Mouse (Mus musculus): ENCODE results near the gene Zik1. TPM values are rescaled to one million over a fixed set of nuclear protein-coding genes. Genes with fewer than 3 reads are reported as not detected.

The Zik1 gene
- polyA plus RNA-seq (2014; fragmentation: Nextera tagmentation; extraction: Ambion mirVana): 46.8 and 53.0 TPM in 2 replicates

- H3K36me3 ChIP-seq (replicated peaks; ENCODE audit: control insufficient read depth, insufficient read depth, low read depth, low read length): peaks cover 8% of the 10 kb centered on the region
- ATAC-seq (replicated peaks; ENCODE audit: insufficient number of reproducible peaks, low FRiP score, low TSS enrichment, low read depth) (peak; percentile 98), DNase-seq (ENCODE audit: low spot score) (peak; percentile 94)
- no peak within 1 kb of the TSS for H3K27ac ChIP-seq (replicated peaks; ENCODE audit: low read depth, low read length)
- H3K4me3 ChIP-seq (ENCODE audit: low read depth, low read length): peak within 1 kb of the TSS; percentile 54
- no peaks in the 10 kb centered on the region for H3K9me3 ChIP-seq (replicated peaks; ENCODE audit: control insufficient read depth, low read length)
- peak within 1 kb of the TSS; percentile 56 for H3K4me2 ChIP-seq (ENCODE audit: low read depth, low read length)
- no peaks in the 10 kb centered on the region for H3K27me3 ChIP-seq (ENCODE audit: control insufficient read depth, insufficient read depth, low read length)
- no peaks in the 10 kb centered on the region for H3K4me1 ChIP-seq (ENCODE audit: control insufficient read depth, insufficient read depth, low read length)
- 2% methylated on average over 33 of the region's 33 CpGs for WGBS
- peak within 1 kb of the TSS; percentile 77 for H3K9ac ChIP-seq (replicated peaks; ENCODE audit: low read length)
Measured at GRCm38 (mm10) chr7:10494786-10495521, at the start of gene Zik1. Zik1 (minus strand) TSS chr7:10495394.

GRCm38 (mm10) chr7:10495578-10495977 is 384 bp upstream of the Zik1 start:
- Histone ChIP-seq H3K9me3 (replicated peaks; ENCODE audit: control insufficient read depth, low read length) (no peaks in the 10 kb centered on the region), H3K27ac (replicated peaks; ENCODE audit: low read depth, low read length) (no peak overlapping the region), H3K4me2 (ENCODE audit: low read depth, low read length) (peak overlapping the region; percentile 13; the same call in 1 of the 2 replicates), H3K9ac (replicated peaks; ENCODE audit: low read length) (no peak overlapping the region), H3K36me3 (replicated peaks; ENCODE audit: control insufficient read depth, insufficient read depth, low read depth, low read length) (peaks cover 8% of the 10 kb centered on the region), H3K27me3 (ENCODE audit: control insufficient read depth, insufficient read depth, low read length) (no peaks in the 10 kb centered on the region), H3K4me1 (ENCODE audit: control insufficient read depth, insufficient read depth, low read length) (no peaks in the 10 kb centered on the region), H3K4me3 (ENCODE audit: low read depth, low read length) (peak overlapping the region; percentile 54; the same call in 1 of the 2 replicates)
- 34% methylated on average over 6 of the region's 6 CpGs for WGBS
- no peak for ATAC-seq (replicated peaks; ENCODE audit: insufficient number of reproducible peaks, low FRiP score, low TSS enrichment, low read depth)
- DNase-seq (ENCODE audit: low spot score): no peak

GRCm38 (mm10) chr7:10480588-10481233 is 14.5 kb downstream of the Zik1 start:
- DNase-seq (ENCODE audit: low spot score): peak; percentile 27
- no peaks in the 10 kb centered on the region for H3K9me3 ChIP-seq (replicated peaks; ENCODE audit: control insufficient read depth, low read length)
- no peak overlapping the region for H3K9ac ChIP-seq (replicated peaks; ENCODE audit: low read length)
- no peak overlapping the region for H3K27ac ChIP-seq (replicated peaks; ENCODE audit: low read depth, low read length)
- no peak overlapping the region for H3K4me2 ChIP-seq (ENCODE audit: low read depth, low read length)
- ATAC-seq (replicated peaks; ENCODE audit: insufficient number of reproducible peaks, low FRiP score, low TSS enrichment, low read depth): no peak
- H3K4me1 ChIP-seq (ENCODE audit: control insufficient read depth, insufficient read depth, low read length): no peaks in the 10 kb centered on the region
- 67% methylated on average over 18 of the region's 18 CpGs for WGBS
- peak overlapping the region; percentile 8; the same call in 1 of the 2 replicates for H3K4me3 ChIP-seq (ENCODE audit: low read depth, low read length)
- H3K36me3 ChIP-seq (replicated peaks; ENCODE audit: control insufficient read depth, insufficient read depth, low read depth, low read length): no peaks in the 10 kb centered on the region
- H3K27me3 ChIP-seq (ENCODE audit: control insufficient read depth, insufficient read depth, low read length): no peaks in the 10 kb centered on the region

- H3K4me1 ChIP-seq (ENCODE audit: control insufficient read depth, insufficient read depth, low read length): no peaks in the 10 kb centered on the region
- H3K9ac ChIP-seq (replicated peaks; ENCODE audit: low read length): no peak overlapping the region
- no peak overlapping the region for H3K27ac ChIP-seq (replicated peaks; ENCODE audit: low read depth, low read length)
- ATAC-seq (replicated peaks; ENCODE audit: insufficient number of reproducible peaks, low FRiP score, low TSS enrichment, low read depth): no peak
- no peak overlapping the region for H3K4me3 ChIP-seq (ENCODE audit: low read depth, low read length)
- H3K36me3 ChIP-seq (replicated peaks; ENCODE audit: control insufficient read depth, insufficient read depth, low read depth, low read length): no peaks in the 10 kb centered on the region
- DNase-seq (ENCODE audit: low spot score): no peak
- H3K27me3 ChIP-seq (ENCODE audit: control insufficient read depth, insufficient read depth, low read length): no peaks in the 10 kb centered on the region
- no peak overlapping the region for H3K4me2 ChIP-seq (ENCODE audit: low read depth, low read length)
- H3K9me3 ChIP-seq (replicated peaks; ENCODE audit: control insufficient read depth, low read length): no peaks in the 10 kb centered on the region
Measured at GRCm38 (mm10) chr7:10479813-10480212, 15.4 kb downstream of the Zik1 start.

GRCm38 (mm10) chr7:10458166-10458565 is 37.0 kb downstream of the Zik1 start:
- Histone ChIP-seq H3K4me1 (ENCODE audit: control insufficient read depth, insufficient read depth, low read length) (no peaks in the 10 kb centered on the region), H3K36me3 (replicated peaks; ENCODE audit: control insufficient read depth, insufficient read depth, low read depth, low read length) (no peaks in the 10 kb centered on the region), H3K9me3 (replicated peaks; ENCODE audit: control insufficient read depth, low read length) (no peaks in the 10 kb centered on the region), H3K9ac (replicated peaks; ENCODE audit: low read length) (no peak overlapping the region), H3K27ac (replicated peaks; ENCODE audit: low read depth, low read length) (no peak overlapping the region), H3K27me3 (ENCODE audit: control insufficient read depth, insufficient read depth, low read length) (no peaks in the 10 kb centered on the region), H3K4me3 (ENCODE audit: low read depth, low read length) (no peak overlapping the region), H3K4me2 (ENCODE audit: low read depth, low read length) (no peak overlapping the region)
- ATAC-seq (replicated peaks; ENCODE audit: insufficient number of reproducible peaks, low FRiP score, low TSS enrichment, low read depth): no peak
- no peak for DNase-seq (ENCODE audit: low spot score)
- 62% methylated on average over 3 of the region's 3 CpGs for WGBS

- H3K4me3 ChIP-seq (ENCODE audit: low read depth, low read length): no peak within 1 kb of the TSS
- no peaks in the 10 kb centered on the region for H3K36me3 ChIP-seq (replicated peaks; ENCODE audit: control insufficient read depth, insufficient read depth, low read depth, low read length)
- H3K9ac ChIP-seq (replicated peaks; ENCODE audit: low read length): no peak within 1 kb of the TSS
- H3K4me2 ChIP-seq (ENCODE audit: low read depth, low read length): no peak within 1 kb of the TSS
- H3K4me1 ChIP-seq (ENCODE audit: control insufficient read depth, insufficient read depth, low read length): no peaks in the 10 kb centered on the region
- ATAC-seq (replicated peaks; ENCODE audit: insufficient number of reproducible peaks, low FRiP score, low TSS enrichment, low read depth) (no peak), DNase-seq (ENCODE audit: low spot score) (no peak)
- no peaks in the 10 kb centered on the region for H3K27me3 ChIP-seq (ENCODE audit: control insufficient read depth, insufficient read depth, low read length)
- no peaks in the 10 kb centered on the region for H3K9me3 ChIP-seq (replicated peaks; ENCODE audit: control insufficient read depth, low read length)
- H3K27ac ChIP-seq (replicated peaks; ENCODE audit: low read depth, low read length): no peak within 1 kb of the TSS
Measured at GRCm38 (mm10) chr7:10443031-10443430, 52.2 kb downstream of the Zik1 start, which contains the start of gene Vmn1r67. Vmn1r67 (plus strand) TSS chr7:10443331.

Other genes starting within 250 kb of the Zik1 start
- gene Vmn1r66, start 217.4 kb downstream of the Zik1 start, polyA plus RNA-seq (2014; fragmentation: Nextera tagmentation; extraction: Ambion mirVana): not detected in 2 replicates
- gene Vmn1r67, start 52.1 kb downstream of the Zik1 start, polyA plus RNA-seq (2014; fragmentation: Nextera tagmentation; extraction: Ambion mirVana): not detected in 2 replicates
- not detected in 2 replicates for gene Vmn1r68, start 63.1 kb upstream of the Zik1 start, polyA plus RNA-seq (2014; fragmentation: Nextera tagmentation; extraction: Ambion mirVana)
- gene Vmn1r69, start 118.3 kb upstream of the Zik1 start, polyA plus RNA-seq (2014; fragmentation: Nextera tagmentation; extraction: Ambion mirVana): not detected in 2 replicates
- gene Vmn1r70, start 136.1 kb upstream of the Zik1 start, polyA plus RNA-seq (2014; fragmentation: Nextera tagmentation; extraction: Ambion mirVana): not detected in 2 replicates
- not detected in 2 replicates for gene Nlrp4b, start 192.4 kb upstream of the Zik1 start, polyA plus RNA-seq (2014; fragmentation: Nextera tagmentation; extraction: Ambion mirVana)

Measured in embryonic facial prominence, embryonic 11.5 days (tissue).